Mouse (Mus musculus): ENCODE data around the gene Cactin.

DNA sequence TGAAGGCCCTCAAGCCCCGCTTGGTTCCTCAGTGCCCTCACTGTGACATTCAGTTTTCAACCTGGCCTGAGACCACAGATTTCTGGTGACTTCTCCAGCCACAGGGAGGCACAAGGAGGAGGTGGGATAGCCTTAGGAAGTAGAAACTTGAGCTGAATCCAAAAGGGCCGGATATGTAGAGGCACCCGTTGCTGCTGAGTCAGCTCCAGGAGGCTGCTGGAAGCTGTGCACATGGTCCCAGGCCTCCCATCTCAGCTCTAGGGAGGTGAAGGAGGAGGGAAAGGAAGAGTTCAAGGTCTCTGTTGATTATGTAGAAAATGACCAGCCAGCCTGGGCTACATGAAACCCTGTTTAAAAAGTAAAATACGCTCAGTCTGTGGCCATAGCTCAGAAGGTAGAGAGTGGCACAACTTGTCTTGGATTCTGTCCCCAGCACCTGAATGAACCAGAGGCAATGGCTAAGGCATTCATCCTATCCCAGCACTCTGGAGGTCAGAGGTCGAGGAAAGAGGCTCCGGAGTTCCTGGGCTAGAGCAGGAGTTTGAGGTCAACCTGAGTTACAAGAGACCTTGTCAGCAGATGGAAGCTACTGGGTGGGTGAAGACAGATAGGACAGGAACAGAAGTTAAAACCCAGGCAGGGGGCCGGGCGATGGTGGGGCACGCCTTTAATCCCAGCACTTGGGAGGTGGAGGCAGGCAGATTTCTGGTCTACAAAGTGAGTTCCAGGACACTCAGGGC is 34.0 kb downstream of the Cactin start:
- TF ChIP-seq CTCF (IDR thresholded peaks at IDR 0.05; ENCODE audit: extremely low read depth, insufficient read length, insufficient replicate concordance, low read depth, low read length), result no peak
- TF ChIP-seq POLR2A (IDR thresholded peaks at IDR 0.05; ENCODE audit: low read depth, low read length), result no peak
